Mouse (Mus musculus) right cerebral cortex, postnatal 25 days (tissue): ENCODE measurements at regions not wholly inside any gene's neighbourhood (a gene's known extent, or its start where the extent isn't known, plus 50 kb on each side); places are given as distances from the start of the nearest gene placed in this dataset.

Source experiments
- DNase-seq: peaks from one replicate; pipeline ENCODE4 v3.0.0; 2022

DNA sequence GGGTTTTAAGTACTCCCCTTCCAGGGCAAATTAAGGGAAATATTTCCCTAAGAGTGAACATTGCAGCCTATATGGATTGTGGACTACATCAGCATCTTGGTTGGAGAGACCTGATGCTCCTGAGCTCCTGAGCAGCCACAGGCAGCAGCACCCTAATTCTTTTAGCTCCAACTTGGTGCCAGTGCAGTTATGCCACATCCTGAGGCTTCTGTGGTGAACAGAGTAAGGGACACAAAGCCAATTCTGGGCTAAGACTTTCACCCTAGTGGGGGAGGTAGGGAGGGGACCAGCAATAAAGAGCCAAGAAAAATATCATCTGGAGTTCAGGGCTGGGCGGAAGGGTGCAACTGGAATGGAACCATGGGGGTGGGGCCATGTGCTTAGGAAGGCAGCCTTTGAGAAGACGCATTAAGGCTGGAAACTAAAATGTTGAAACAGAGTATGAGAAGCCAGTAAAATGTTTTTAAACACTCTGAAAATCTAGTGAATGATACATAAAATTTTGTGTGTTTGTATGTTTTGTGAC is 182.1 kb upstream of the Jun start:
- no peak for DNase-seq

DNA sequence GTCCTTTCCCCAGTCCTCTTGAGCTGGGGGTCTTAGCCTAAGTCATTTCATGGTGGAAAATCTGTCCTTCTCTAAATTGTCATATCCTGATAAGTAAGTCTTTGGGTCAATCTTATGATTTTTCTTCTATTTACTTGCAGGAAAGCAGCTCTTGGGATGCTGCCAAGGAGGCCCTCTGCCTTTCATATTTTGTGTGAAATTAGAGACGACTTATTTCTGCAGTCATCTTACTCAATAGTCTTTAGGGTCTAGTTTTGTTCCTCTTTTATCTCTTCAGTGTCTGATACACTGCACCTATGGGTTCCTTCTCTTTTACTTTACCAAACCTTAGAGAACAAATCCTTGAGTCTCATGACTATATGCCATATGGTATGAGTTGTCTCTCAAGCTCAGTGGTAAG is 196.0 kb upstream of the Jun start:
- no peak for DNase-seq

DNA sequence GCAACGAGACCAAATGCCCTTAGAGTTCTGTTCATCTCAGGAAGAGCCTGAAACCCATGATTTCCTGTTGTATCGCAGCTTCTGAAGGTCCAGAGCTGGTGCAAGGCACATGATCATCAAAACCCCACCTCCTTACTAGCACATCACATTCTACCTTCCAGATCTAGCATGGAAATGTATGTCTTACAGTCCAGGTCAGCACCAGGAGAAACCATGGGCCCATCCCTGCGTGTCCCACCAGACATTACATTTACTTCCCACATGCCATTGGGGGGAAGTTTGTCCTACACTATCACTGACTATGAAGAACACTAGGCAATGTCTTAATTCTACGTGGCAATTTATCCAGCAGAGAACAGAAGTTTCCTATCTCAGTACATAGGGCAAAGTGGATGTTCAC is 197.0 kb upstream of the Jun start:
- DNase-seq = no peak

DNA sequence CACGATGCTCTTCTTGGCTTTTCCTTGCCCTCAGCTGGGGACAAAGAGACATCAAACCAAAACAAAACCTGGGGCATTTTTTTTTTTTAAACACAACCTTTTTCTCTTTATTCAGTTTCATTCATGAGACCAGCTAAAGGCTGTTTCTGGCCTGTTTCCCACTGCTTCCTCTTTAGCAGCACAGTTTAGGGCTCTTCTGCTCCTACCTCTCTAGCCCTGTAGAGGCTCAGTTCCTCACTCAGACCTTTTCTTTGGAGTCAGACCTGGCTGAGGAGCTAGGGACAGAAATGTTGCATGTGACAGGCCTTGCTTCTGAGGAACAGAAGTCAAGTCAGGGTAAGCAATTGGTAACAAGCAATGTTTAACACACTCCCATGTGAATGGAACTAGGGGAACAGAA is 198.1 kb upstream of the Jun start:
- no peak for DNase-seq

DNA sequence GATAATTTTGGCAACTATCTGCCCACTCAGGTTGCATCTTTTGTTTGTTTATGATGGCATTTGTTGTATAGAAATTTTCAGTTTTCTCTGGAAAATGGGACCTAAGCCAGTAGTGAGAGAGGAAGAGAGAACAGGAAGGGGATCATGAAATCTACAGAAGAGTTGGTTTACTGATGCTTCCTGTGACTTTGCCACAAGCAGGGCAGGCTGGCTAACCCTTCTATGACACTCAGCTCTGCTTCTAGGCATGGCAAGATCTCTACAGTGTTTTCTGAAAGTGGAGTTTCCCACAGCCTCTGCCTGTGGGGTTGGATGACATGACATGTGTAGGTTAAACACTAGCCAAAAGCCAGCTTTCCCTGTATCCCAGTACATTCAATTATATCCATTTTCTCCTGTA is 217.7 kb upstream of the Jun start:
- DNase-seq = no peak

DNA sequence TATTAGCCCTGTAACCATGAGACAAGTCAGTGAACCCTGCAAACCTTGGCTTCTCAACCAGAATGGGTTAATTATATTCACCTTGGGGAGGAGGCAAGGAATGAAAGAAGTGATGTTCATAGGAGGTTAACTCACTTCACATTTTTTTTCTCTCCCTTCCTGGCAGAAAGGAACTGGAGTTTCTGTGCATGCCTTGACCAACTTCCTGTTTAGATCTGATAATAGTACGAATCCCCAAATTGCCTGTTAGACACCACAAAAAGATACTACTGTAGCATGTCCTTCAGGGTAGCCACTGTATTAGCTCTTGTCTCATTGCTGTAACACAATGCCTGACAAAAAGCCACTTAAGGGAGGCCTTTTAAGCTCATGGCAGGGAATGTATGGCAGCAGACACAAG is 218.4 kb upstream of the Jun start:
- DNase-seq = no peak

DNA sequence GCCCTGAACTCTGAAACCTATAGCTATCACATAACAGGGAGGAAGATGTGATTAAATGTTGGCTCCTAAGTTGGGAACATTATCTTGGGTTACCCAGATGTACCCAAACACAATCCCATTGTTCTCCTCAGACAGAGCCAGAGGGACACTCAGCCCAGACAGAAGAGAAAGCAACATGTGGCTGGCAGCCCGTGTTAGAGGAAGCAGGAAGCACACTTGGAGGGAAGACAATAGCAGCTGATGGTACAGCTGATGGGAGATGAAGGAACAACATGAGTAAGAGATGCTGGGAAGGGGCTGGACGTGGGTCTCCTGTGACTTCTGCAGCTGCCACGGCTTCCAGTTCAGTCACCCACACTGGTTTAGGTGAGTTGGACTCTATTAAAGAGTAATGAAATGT is 224.2 kb upstream of the Jun start:
- no peak for DNase-seq

DNA sequence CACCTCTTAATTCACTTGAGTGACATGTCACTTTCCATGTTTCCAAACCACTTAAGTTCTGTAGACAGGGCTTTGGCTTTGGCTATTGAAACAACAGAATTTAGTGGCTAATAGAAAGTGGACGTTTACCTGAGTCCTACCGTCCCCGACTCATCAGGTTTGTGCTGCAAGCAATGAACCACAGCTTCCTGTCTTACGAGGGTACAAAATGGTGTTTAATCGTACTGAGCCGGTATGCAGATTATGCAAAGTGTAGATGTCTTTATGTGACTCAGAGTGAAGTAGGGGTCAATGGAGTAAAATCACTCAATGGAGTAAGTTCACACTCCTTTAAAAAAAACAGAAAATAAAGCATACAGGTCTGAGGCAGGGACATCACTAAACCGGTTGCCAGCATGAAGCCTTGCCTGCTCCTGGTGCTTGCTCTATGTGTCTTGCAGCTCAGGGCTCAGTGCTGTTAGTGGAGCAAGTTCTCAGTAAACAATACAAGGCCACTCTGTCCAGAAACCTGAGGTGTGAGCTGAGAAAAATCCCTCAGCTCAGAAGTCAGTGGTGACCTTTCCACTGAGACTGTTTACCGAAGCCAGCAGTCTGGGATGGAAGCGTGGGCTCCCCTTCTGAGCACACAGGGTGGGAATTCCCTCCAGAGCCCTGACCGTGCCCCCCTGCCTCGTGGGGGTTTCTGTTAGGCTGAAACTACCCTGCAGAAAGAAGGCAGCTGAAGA is 226.1 kb upstream of the Jun start:
- DNase-seq = no peak

DNA sequence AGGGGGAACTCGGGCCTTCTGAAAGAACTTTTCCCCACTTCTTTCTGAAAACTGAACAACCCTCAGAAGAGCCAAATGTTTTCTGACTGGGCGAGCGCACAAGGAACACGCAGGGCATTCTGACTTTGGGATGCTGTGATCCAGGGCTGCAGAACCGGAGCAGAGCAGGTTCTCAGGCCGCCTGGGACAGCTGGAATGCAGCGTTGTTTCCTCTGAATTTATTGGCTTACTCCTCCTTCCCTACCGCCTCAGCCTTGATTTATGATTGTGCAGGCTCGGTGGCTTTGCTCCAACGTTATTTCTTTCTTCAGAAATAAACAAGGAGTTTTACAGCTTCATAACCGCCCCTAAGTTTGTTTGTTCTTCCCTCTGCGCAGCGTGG is 226.7 kb upstream of the Jun start:
- no peak for DNase-seq

DNA sequence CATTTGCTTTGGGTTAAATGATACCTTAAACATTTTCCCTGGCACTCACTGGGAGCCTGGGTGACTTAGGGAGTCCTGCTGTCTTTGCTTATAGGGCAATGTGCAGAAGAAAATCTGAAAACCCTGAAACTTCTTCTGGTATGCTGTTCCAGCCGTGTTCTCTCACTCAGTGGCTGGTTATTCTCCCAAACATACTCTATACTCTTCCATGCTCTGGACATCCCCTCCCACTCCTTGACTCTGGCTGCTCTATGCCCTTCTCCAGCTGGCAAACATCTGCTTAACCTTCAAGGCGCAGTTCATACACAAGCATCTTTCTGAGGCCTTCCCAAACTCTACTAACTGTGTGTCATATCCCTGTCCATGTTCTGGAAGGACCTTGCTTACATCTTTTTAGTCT is 227.2 kb upstream of the Jun start:
- no peak for DNase-seq

DNA sequence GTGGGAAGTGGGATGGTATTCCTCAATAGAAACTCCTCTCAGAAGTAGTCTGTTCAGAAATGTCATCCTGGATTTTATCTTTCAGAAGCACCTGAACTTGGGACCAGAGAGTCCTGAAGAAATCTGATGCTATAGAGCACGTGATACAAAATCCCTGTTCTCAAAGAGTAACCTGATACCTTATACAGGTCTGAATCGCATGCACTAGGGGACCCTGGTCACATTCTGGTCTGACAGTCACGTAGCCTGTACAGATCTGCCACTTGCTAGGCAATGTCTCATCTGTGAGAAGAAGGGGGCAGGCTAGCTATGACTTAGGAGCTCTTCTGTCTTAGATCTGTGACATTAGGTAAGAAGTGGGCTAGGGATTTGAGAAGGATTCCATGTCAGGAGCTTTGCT is 230.1 kb upstream of the Jun start:
- DNase-seq = no peak

DNA sequence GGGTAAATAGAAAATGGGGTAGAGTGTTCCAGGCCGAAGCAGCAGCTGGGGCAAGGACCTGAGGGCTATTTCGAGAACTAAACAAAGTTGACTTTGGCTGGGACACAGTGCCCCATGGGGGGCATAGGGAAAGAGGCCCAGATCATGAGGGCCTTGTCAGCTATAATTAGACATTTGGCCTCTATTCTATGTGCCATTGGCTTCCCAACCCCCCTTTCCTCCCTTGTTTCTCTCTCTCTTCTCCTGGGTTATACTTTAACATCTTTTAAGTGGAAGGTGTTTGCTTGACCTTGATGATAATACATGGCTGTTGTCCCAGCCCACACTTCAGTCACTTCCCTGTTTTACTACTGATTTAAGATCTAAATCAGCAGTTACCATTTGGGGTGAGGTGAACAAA is 231.8 kb upstream of the Jun start:
- no peak for DNase-seq

DNA sequence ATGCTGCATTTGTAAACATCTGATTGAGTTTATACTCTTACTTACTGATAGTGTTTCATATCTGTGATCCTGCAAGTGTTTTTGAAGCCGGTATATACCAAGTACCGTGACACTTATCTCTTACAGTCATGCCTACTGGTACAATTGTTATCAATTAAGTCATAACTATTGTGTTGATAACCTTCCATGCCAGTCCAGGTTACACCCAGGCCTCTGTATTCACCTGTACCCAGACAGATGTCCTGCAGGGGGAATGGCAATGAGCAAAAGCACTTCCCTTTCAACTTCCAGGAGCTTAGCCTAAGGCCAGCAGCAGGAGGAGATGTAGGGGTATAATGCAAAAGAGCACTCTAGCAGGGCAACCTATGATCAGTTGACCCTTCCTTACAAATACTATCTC is 232.2 kb upstream of the Jun start:
- no peak for DNase-seq

DNA sequence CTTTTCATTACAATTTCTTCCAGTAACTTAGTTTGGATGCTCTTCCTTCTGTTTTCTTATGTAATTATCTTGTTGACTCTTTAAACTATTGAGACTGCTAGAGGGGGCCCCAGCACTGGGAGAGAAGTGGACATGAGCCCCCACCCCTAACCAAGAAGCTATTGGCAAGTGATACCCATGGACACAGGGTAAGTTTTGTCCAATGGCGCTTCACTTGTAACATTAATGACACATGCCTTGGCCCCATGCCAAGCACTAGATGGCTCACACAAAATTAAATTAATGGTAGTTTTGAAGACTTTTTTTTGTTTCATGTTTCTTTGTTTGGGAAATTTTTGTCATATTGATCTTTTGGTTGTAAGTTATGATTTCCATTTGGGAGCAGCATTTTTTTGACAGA is 232.7 kb upstream of the Jun start:
- no peak for DNase-seq

DNA sequence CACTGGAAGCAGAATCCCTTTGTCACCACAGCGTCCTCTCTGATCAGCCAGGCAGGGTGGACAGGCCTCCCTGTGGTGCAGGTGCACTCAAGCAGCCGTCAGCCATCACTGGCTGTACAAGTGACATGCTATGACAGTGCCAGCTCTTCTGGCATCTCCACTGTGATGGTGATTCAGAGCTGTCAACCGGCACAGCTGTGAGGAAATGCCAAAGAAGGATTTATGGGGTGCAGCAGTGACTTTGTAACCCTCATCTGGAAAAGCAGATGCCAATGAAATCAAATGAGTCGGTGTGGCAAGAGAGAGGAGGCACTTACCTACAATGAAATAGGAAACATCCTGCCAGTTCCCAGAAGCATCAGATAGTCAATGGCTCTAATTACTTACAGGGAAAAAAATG is 238.3 kb upstream of the Jun start:
- no peak for DNase-seq

DNA sequence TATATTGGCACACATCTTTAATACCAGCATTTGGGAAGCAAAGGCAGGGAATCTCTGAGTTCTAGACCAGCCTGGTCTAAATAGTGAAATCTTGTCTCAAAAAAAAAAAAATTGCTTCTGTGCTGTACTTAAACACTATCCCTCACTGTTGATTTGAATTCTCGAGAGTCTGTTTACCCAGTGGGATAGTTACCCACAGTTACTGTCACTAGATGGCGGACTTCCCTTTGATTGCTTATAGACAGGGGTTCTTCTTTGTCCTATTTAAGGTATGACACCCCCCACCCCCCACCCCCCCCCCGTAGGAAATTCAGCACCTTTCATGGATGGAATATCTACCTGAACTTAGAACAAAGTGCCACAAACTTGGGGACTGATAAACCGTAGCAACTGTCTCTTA is 242.1 kb upstream of the Jun start:
- DNase-seq = no peak

DNA sequence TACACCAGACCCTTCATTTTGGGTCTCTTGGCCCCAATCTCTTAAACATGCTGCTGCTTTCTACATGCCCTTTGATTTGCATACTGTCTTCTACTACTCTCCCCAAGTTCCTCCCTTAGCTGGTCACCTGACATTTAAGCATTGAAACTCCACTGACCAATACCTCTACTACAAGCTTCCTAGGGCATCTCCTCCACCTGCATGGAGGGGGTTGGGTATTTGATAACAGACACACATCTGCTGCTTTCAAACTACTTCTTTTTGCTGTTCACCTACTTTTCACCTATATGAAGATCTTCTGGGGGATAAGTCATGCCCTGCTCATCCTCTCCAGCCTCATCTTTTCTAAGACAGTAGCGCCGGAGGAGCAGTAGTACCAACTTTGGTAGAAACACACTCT is 249.9 kb upstream of the Jun start:
- DNase-seq = no peak

DNA sequence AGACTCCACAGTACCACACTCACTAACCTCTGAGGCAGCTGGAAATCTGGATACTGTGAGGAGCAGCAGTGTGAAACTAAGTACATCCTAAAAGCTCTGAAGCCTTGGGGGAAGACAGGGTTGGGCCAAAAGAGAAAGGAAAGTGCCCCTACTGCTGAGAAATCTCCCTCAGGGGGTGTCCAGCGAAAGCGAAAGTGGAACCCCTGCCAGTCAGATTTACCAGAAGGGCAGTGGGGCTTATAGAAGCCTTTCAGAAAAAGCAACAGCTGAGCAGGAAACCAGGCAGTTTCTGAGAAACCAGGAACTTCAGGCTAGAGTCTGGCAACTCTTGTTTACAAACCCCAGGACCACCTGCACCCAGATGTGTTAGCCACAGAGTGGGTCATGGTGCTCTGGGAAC is 251.3 kb upstream of the Jun start:
- no peak for DNase-seq

DNA sequence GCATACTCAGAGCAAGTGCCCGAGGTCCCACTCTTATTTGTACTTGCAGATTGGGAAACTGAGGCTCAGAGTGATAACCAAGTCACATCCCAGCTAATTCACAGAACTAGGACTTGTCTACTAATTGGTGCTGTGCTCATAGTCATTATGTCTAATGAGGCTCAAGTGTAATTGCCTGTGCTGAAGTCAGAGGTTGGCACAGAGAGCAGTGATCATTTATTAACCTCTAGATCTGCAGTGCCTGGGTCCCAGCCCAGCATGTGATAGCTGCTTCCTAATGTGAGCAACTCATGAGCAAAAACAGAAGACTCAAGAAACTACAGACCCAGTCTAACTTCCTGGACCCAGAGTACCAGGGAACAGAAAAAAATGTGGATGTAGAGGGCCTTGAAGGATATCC is 252.0 kb upstream of the Jun start:
- no peak for DNase-seq

DNA sequence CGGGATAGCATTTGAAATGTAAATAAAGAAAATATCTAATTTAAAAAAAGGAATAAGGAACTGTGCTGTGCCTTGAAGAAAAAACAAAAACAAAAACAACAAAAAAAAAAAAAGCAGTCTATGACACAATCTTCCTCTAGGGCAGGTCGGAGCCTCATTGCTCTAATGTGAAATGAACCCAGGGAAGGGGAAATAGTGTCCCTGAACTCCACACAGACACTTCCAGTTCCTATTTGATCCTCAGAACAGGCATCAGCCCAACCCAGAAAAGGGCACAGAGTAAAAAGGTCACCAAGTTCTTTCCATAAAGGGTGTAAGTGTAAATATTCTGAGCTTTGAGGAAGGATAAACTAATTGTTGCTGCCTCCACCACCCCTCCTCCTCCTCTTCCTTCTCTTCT is 250.2 kb upstream of the Fggy start:
- DNase-seq = no peak

DNA sequence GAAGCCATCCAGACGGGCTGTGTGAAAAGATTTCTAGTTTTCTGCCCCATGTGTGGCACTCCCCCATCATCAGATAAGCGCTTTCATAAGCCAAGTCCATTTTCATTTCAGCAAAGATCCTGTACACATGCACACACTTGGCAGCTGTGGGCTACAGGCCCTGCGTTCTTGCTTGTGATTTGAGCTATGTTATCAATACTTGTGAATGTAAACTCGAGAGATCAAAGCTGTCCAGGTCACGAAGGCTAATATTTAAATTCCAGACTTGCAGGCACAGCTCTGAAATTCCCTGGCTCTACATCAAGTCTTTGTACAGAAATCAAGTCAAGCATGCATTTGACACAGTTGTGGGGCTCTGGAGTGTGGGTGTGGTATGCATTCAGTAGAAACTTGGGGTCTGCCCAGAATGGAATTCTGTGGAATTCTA is 248.8 kb upstream of the Fggy start:
- DNase-seq = no peak

DNA sequence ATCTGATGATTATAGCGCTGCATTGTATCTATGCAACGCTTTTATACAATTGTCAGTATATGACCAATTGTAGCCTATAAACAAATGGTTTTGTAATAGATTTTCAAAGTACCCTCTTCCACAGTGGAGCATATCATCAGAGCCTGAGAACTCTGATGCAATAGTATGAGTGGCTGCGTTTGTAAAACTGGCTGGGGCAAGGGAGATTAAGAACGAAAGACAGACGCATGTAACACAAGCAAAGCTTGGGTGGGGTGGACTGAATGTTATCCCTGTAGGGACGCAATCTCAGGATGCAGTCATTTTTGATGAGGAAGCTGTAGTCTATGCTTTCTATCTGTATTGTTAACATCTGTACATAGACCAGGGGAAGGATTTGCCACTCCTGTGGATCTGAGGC is 246.9 kb upstream of the Fggy start:
- DNase-seq = no peak

DNA sequence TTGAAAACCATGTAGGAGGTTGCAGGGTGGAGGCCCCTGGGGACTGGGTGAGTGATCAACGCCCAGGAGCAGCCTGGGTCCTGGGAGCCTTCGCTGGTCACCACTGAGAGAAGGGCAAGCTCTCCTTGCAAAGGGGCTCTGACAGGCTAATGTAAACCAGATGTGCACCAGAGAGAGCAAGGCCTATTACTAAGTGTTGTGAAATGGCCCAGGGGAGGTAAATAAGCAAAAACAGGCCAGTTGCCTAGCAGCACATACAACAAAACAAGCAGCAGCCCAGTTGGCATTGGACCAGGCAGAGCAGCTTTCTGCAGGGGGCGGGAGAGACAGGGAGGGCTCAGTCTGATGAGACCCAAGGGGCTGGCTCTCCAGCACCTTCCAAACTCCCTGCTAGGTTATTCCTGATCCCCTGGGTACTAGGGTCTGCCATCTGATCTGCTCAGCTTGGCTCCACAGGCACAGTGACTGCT is 239.5 kb upstream of the Fggy start:
- DNase-seq = no peak

DNA sequence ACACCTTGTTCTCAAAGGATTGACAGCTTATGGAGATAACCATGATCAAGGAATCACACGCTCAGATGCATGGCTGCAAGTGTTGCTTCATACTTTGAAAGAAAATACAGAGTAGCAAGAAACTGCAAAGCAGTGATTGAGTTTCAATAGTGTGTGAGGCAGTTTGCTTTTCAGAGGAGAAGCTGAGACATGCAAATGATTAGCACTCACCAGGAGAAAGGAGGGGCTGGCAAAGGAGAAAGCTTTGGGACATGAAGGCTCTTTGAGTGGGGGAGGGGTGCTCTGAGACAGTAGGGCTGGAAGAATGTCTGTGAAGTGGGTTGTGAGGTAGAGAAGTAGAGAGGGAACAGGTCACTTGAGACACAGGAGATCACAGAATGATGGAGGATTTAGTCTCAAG is 238.7 kb upstream of the Fggy start:
- DNase-seq = no peak

DNA sequence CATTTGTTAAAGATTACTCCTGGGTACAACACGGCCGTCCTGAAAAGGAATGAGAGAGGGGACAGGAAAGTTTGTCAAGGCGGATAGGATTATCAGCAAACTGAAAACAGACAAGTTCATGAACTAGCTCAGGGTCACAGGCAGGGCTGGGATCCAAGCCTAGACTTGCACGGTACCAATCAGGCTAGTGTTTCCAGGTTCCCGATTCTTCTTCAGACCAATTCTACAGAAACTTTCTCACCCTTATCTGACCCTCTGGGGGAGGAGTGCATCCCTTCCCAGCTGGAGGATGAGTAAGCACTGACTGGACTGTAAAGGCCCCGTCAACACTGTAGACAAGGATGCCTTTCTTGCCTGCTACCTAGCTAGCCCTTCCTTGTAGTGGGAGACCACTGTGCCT is 238.3 kb upstream of the Fggy start:
- no peak for DNase-seq

DNA sequence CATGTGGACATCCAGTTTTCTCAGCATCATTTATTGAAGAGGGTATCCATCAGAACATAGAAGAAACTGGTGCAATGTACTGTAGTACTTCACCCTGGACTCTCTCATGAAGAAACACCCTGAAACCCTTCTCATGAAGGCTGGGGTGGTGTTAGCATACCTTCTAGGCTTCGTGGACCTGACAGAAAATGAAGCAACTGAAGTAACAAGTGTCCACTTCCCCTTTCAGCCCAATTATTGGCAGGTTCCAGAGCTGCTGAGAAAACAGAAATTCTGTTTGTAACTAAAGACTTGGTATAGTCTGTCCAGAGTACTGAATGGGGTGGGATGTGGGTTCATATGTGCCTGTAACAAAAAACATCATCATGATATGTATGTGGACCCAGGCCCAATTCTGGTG is 231.4 kb upstream of the Fggy start:
- DNase-seq = no peak
